Mouse (Mus musculus) kidney, postnatal 14 days (tissue): Measurements from ENCODE around the gene Arhgap15.
"Not testable (repeated sequence)": the region's sequence is repeated elsewhere in the genome, so short reads cannot be mapped to it uniquely, and the experiment has no call there.

ENCODE experiments used
- DNase-seq: peaks from one replicate; pipeline ENCODE4 v3.0.0; 2022; ENCODE audit warnings: mixed read lengths

The Arhgap15 gene

DNA sequence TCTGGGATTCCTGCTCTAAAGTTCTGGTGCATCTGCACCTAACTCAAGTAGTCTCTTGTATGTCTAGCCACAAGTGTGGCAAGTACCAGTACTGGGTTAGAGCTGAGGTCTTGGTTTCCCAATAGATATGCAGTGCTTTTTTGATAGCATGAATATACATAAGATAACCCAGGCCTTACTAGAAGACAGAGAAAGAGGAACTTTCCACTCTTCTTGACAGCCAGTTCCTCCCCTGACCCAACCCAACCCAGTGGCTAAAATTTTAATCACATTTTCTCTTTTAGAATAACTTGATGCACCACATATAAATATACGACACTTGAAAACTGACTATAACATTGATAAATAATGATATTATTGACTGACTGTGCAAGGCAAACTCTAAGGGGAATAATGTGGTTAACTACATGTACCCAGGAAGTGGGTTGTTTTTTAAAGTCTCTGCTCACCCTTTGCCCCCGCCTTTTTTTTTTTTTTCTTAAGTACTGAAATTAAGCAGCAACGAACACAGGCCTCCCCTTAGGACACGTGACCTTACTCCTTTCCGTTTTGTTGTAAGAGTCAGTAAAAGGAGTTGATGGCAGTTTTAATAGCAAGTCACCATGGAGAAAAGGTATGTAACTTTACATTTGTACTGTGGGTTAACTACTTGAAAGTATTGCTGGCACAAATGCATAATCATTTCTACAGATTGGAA lies at the start of gene Arhgap15:
TSS of gene Arhgap15 (plus strand) at position 538 of the 697 bp plus-strand sequence.
- no peak for DNase-seq

DNA sequence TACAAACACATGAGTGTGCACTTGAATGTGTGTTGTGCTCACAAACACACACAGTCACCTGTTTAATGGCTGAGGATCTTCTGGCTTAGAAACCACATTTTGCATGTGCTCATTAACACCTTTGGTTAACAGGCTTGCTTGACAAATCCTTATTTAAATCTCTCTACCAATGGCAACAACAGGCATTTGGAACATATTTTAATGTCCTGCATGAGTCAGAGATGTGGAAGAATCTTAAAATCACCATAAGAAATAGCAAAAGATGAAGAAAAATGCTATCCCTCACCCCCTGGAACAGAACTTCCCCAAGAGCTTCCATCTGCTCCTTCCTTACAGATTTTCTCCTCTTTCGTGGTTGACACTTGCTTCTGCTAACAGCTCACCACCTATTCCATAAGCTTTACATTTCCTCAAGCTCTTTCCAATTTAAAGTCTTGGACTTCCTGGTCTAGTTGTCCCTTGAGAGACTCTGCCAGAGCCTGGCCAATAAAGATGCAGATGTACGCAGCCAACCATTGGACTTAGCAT lies 35.9 kb upstream of the Arhgap15 start:
- no peak for DNase-seq

DNA sequence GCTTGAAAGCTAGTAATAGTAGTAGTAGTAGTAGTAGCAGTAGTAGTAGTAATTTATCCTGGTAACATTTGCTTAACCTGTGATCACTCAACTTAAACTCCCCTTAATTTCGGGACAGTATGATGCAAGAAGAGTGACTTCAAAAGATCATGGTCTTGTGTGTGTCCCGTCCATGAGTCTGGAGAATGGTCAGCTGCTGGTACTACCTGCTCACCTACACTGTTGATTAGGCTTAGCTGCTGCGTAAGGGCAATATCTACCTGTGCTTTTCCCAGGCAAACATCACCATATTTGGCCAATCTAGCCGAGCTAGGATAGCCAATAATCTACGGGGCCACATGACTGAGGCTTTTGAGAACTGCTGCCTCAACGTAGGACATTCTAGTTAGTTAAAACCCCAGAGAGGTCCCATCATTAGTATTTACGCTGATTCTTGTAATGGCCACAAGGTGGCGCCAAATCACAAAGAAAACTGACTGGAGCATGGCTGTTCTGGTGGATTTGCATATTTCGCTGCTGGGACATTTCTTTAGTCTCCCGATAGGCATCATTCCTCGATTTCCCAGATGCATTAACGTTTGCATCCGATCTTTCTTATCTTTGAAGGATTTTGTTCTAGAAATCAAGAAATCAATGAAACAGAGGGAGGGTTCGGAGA lies 26.0 kb upstream of the Arhgap15 start:
- peak; percentile 74 for DNase-seq

DNA sequence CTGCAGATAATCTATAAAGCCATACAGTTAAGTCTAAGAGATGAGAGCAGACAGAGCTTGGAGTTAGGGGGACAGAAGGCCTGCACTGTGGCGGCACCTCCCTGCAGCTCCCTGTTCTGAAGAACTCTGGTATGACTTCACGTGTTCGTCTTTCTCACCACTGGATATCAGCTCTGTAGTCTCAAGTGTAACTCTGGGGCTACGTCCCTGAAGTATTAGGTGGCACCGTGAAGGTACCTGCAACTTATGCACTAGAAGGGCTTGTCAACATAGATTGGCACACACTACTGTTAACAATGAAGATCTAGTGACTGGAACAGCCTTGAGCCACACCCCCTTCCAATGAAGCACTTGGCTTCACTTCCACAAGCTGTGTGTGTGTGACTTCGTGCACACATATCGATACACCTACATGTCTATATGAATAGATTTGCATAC lies 25.5 kb upstream of the Arhgap15 start:
- no peak for DNase-seq

DNA sequence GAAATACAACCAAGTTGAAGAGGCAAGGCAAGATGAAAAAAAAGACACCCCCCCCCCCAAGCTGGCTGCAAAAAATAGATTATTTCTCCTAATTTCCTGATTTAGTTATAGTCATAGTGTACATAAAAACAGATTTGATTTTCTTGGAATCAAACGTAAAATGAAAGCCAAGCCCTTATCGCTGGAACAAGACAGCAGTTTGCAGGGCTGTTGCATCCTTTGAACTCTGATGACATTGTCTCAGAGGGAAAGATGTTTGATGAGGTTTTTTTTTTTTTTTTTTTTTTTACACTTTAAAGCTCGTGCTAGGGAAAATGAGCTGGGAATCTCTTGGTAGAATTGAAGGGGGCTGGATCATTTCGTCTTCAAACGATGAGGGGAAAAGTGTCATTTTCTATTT lies 21.4 kb upstream of the Arhgap15 start:
- DNase-seq: no peak

DNA sequence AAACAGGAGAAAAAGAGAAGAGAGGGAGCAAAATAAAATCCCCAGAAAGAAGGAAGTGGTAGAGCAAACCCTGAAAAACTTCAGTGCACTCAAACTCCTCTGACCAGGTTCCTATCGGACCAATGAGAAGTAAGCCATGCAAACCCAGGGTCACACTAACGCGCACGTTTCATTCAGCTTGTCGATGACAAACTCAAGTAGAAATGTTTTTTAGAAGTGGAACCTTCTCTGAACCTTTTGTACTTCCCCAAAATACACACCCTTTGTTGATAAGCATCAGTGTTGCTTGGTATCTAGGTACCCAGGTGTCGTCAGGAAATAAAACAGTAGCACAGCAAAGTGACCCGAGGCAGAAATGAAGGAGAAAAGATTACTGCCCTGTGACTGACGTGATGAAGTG lies 20.9 kb upstream of the Arhgap15 start:
- DNase-seq: no peak

DNA sequence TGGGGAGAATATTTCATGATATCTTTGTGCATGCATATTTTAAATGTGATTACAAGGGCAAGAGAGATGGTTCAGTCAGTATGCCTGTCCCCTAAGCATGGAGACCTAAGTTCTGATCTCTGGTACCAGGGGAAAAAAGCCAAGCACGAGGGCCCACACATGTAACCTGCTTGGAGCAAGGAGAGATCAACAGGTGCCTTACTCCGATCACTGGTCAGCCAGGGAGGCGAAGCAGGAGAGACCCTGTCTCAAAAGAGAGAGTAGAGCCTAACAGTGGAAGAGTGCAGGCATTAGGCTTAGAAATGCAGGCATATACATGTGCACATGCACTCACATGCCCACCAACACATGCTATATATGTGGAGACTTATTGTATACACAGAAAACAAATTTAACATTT lies 19.8 kb upstream of the Arhgap15 start:
- DNase-seq: no peak

DNA sequence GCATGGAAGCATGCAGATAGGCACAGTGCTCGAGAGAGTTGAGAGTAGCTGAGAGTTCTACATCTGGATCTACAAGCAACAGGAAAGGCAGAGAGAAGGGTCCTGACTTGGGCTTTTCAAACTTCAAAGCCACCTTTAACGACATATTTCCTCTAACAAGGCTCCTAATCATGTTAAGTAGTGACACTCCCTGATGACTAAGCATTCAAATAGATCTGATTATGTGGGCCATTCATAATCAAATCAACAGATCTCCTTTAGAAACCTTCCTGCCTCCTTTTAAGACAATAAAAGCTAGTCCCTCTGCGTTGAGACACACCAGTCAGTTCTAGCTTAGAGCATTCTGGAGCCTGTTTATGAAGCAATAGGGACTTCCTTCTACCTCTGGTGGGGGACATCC lies 16.2 kb upstream of the Arhgap15 start:
- no peak for DNase-seq

DNA sequence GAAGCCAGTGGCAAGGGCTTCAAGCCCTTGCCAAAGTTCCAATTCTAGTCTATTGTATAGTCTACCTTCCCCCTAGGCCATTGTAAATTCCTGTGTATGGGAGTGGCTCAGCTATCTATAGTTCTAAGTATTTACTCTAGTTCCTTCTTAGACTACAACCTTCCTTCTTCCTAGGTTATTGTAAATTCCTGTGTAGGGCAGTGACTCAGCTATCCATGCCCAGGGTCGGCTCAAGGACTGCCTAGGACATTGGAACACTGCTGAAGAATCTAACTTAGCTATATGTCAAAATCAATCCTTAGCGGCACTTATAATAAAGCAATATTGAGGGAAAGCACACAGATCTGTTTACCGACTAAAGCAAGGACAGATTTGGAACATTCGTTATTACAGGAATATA lies 13.6 kb upstream of the Arhgap15 start:
- DNase-seq: not testable (repeated sequence)

DNA sequence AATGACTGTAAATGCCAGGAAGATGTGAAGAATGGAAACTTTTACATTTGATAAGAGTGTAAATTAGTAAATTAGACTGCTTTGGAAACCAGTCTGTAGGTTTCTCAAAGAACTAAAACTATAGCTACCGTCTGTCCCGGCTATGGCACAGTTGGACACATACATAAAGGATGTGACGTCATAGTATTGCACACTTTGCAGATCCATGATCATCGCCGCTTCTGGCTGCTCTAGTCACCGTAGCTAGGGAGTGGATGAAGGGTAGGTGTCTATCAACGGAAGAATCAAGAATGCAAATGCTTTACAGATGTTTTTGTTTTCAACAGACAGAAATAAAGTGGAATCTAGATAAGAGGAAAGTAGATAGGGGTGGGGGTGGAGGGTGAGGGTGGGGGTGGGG lies 11.1 kb upstream of the Arhgap15 start:
- DNase-seq: no peak

DNA sequence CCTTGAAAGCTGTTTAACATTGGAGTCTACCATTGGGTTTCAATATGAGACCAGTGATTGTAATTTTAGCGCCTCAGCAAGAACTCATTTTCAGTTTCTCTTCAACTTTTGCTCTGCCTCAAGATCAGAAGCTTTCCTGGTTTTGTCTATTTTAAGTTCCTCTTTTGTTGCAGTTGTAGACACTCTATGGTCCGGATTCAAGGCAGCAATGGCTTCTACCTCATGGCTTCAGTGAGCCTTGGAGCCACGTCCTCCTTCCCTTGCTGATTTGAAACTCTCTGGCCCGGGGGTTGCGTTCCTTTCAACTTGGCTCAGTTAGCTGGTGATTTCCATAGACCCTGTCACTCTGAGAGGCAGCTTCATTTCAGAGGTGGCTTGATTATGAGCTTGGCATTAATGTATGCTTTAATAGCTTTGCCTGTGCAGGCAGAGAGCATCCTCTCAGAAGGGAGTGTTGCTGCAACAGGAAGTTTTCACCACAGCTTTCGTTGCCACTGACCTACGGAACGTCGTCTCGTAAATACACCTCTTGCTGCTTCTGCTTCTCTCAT lies 10.0 kb upstream of the Arhgap15 start:
- no peak for DNase-seq

DNA sequence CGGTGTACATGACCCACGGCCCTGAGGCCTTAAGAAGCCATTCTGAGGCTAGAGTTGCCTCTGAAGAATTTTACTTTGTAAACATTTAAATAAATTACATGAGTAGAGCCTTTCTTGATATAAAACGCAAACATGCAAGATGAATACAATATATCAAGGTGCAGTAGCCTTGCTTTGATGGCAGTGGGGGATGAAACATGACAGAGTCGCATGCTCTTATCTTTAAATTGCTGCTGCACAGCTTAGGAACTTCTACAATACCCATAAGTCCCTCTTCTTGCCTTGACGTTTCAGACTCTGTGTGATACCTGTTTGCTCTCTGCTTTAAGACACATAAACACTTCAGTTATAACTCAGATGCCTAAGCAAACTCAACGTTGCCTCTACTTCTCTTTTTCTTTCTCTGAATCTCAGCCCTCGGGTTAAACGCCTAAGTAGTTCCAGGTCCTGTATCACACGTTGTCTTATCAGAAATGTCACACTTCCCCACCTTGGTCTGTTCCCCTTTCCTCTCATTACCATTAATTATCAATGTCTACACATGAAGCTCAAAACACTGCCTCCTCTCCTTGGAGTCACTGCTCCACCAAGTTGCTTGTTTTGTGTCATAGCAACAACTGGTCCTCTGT lies 9.3 kb upstream of the Arhgap15 start:
- DNase-seq: no peak

DNA sequence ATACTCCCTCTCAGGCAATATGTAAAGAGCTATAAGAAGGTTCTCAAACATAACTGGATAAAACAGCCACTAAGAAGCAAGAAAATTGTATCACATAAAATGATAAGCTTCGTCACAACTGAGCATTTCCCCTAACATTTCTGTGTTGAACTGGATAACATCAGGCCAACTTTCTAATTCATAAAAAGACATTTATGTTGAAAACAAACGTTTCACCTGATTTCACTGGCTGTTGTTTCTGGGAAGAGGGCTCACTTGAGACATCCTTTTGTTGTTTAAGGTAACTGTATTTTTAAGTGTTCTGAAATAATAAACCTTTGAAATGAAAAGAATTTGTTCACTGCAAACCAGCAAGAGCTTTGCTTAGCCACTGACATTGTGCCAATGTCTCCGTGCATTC lies 697 bp downstream of the Arhgap15 start:
- no peak for DNase-seq

DNA sequence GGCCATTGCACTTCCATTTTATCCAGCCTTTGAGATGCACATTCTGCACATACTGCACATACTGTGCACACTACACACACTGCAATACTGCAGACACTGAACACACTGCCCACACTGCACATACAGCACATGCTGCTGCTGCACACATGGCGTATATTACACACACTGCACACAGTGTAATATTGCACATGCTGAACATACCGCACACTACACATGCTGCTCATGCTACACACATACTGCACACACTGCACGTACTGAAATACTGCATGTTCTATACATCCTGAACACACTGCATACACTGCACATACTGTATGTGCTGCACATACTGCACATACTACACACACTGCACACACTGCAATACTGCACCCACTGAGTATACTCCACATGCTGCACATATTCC lies 7.3 kb downstream of the Arhgap15 start:
- DNase-seq: no peak

DNA sequence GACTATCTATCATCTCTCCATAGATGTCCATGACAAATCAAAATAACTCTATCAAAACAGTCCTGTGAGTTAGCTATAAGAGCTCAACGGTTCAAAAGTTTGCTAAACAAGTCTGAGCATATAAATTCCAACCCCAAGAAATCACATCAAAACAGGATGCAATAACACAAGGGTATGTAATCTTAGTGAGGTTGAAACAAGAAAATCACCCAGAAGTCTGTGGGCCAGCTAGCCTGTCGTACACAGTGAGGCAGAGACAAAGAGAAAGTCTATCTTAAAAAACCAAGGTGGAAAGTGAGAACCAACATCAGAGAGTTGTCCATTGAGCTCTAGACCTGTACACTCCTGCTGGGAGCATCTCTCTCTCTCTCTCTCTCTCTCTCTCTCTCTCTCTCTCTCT lies 8.0 kb downstream of the Arhgap15 start:
- no peak for DNase-seq

DNA sequence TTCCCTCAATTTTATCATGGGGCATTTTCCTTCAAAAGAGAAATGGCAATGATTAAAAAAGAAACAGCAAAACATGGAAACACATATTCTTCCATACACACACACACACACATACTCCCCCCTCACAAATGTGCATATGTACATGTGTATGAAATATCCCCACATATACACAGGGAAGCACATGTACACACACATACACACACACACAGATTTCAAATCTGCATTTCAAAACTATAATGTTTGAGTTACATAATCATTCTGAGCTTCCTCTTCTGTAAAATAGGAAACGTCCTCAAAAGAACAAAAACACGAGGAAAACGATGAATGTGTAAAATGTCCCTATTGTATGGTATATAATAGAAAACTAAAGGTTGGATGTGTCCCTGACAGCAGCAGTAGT lies 13.1 kb downstream of the Arhgap15 start:
- no peak for DNase-seq

DNA sequence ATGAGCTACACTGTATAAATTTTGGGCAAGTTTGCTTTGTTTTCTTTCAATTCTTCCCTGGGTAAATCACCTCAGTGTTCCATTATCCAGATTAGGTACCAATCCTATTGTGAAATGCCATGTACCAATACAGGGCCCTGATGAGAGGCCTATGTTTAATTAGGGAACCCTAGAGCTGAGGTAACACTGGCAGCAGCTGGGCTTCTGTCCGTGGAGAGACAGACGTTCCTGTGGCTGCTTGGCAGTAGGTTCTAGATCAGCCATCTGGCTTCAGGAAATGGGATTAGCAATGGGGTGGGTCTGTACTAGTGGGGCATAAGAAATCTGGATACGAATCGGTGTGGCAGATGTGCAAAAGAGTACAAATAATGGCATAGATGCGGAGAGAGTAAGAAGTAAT lies 14.7 kb downstream of the Arhgap15 start:
- no peak for DNase-seq

DNA sequence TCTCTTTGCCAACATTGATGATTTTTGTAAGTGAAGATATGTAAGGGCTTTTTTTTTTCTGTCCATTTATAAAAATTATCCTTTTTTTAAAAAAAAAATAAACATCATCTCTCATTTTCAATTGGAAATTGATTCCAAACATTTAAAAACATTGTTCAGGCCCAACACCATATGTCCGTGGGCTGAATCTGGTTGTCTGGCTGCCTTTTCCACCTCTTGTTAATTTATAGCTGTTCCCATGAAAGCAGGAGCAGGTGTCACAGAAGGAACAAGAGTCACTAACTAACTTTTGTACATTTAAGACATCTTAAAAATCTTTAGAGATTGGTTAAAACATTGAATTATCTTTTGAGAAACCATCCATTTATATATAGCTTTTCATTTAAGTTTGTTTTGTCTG lies 15.8 kb downstream of the Arhgap15 start:
- DNase-seq: no peak

DNA sequence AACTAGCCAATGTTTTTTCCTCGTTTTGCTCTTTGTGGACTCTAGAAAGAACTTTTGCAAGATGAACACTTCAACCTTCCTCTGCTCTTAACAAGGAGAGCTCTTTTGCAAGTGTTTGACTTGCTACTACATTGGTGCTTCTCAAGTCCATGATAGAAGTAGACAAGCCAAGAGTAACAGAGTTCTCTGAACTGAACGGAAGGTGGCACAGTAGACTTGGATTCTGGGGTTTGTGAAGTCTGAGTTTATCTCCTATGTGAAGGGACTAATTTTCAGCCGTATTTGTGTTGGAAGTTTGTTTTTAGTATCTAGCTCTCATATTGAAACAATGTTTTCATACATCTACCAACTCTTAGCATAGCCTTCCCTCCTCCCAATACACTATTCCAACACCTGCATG lies 17.6 kb downstream of the Arhgap15 start:
- DNase-seq: no peak

DNA sequence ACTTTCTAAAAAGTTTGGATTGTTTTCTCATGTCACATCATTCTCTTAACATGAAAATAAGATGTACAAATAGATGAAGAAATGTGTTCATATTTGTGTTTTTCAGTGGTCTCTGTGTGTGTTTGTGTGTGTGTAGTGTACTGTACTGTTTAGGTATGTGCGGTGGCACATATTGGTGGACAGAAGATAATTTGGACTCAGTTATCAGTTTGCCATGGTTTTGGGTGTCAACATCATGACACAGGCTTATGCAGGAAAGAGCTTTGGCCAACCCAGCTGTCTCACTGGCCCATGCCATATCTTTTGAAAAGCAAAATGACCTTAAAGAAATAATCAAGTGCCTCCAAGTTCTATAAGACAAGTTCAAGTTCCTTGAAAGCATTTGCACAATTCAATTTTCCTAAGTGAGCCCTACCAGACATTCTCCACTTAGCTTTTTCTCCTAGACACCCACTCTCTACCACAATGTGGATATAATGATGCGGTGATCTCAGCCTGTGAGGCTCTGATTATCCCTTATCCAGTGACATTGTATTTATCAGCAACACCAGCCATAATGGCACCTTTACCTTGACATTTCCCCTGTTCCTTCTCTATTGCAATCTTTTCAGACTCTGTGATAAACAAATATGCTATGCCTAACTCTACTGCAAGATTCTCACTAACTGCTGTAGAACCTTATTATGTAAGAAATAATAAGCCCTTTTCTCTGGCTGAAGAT lies 21.4 kb downstream of the Arhgap15 start:
- DNase-seq: no peak

DNA sequence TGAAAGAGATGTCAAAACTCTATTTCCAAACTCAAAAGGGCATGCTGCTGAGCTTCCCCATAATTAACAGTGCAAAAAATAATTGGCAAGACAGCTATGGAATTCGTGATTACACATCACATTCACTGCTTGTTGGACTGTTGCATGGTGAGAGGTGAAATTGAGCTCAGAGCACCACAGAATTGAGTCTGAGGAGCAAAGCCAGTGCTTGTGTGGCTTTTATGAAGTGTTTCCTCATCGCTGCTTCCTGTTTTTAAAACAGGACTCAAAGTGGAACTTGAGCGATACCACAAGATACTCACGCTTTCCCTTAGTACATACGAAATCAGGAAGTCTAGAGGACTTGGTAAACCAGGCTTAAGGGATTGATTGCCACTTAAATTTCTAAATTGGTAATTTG lies 24.0 kb downstream of the Arhgap15 start:
- DNase-seq: no peak

DNA sequence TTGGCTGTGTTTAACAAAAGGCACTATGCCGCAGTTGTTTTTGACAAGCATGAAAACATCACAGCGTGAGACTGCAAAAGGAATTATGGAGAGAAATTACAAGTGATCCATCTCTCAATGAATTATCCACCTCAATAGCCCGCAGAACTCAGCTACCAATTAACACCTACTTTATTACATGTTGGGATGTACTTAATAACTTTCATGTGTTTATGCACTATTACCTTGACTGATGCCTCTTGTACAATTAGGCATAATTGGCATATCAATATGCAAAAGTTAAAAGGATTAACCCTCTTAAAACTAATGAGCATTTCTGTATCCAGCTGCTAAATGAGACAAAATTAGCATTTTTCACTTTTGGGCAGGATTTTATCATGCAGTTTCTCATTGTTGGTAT lies 33.5 kb downstream of the Arhgap15 start:
- DNase-seq: no peak
